Mouse (Mus musculus): ENCODE data around the gene Srrm3.

DNA sequence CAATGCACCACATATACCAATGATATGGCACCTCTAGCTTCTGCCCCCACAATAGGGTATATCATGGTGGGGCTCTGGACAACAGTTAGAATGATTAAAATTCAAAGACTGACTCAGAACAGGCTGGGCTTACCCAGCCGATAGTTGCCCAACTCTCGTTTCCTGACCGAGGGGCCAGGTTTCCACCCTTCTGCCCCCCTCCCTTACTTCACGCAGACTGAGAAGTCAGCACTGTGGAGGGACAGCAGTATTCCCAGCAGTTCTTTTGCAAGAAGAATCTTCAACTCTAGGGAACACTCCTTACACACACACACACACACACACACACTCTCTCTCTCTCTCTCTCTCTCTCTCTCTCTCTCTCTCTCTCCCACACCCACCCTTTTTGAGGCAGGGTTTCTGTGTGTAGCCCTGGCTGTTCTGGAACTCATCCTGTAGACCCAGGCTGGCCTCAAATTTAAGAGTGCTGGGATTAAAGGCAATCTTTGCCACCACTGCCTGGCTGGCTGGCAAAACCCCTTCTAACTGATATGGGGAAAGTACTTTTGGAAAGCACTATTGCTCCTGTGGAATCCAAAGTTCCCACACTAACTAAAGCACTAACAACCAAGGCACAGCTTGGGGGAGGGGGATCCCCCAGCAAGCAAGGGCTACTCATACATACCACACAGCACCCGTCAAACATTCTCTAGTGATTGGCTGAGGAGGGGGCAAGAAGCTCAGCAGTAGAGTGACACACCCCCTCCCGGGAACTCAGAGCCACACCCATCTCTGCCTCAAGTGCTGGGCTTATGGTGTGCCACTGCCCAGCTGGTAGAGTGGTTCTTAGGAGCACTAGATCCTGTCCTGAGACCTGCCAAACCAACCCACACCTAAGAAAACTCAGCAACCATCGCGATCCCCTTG is 98.9 kb downstream of the Srrm3 start:
- no peak for TF ChIP-seq POLR2A (IDR thresholded peaks at IDR 0.05; ENCODE audit: low read depth, low read length)
- no peak for TF ChIP-seq CTCF (conservative IDR thresholded peaks at IDR 0.05; ENCODE audit: insufficient read depth, insufficient read length, low read depth, low read length)

Data from kidney, adult 2 months (tissue).